Mouse (Mus musculus) heart, postnatal 25 days (tissue): ENCODE data around the gene Nek8. TPM values are rescaled to one million over a fixed set of nuclear protein-coding genes. Genes with fewer than 3 reads are reported as not detected.
"Not testable (repeated sequence)": the region's sequence is repeated elsewhere in the genome, so short reads cannot be mapped to it uniquely, and the experiment has no call there.

Experiments used
- DNase-seq: peaks from one replicate; pipeline ENCODE4 v3.0.0; 2022; ENCODE audit warnings: low spot score
- intact Hi-C: fragments of 180-260 bp; cut with DNase I; formaldehyde crosslinking; loops from one replicate; pipeline ENCODE4 v1.15.1; 2025
- total RNA-seq, 2 experiments: library from RNA; stranded (reverse); gene quantifications; 2 replicates each; pipeline ENCODE4 v1.2.3; 2021

Nek8 gene
- total RNA-seq, 2 experiments from 2014 or later = 2.5 to 2.6 TPM

DNA sequence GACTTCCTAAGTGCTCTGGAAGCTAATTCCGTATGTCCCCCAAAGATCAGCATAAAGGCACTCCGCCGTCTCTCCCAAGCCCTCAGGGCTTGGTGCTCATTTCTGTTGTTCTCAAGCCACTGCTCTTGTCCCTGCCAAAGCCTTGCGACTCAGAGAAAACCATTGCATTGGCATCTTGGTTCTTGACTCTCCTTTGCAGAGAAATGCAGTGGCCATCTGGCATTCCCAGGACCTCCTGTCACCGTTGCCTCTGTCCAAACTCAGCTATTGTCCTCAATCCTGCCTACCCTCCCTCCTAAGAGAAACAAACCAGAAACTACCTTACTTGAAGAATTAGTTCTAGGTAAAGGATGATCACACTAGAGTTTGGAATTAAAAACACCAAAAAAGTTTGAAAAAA lies 20.8 kb downstream of the Nek8 start:
- intact Hi-C loops = loop anchor here (5.0 kb wide), 1 partner anchor 73 kb away; the partner anchor contains the start of gene Eral1

DNA sequence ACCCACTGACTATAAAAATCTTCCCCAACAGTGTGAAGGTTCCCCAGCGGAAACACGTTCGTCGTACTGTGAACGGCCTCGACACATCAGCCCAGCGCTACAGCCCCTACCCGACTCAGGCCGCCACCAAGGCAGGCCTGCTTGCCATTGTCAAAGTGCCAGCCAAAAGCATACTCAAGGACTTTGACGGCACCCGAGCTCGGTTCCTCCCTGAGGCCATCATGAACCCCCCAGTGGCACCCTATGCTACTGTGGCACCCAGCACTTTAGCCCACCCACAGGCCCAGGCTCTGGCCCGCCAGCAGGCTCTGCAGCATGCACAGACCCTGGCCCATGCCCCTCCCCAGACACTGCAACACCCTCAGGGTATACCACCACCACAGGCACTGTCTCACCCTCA lies 22.7 kb downstream of the Nek8 start:
- DNase-seq = no peak
- intact Hi-C loops = no loop called here

More for the DNA sequence above, 20.8 kb downstream of the Nek8 start:
- no peak for DNase-seq

DNA sequence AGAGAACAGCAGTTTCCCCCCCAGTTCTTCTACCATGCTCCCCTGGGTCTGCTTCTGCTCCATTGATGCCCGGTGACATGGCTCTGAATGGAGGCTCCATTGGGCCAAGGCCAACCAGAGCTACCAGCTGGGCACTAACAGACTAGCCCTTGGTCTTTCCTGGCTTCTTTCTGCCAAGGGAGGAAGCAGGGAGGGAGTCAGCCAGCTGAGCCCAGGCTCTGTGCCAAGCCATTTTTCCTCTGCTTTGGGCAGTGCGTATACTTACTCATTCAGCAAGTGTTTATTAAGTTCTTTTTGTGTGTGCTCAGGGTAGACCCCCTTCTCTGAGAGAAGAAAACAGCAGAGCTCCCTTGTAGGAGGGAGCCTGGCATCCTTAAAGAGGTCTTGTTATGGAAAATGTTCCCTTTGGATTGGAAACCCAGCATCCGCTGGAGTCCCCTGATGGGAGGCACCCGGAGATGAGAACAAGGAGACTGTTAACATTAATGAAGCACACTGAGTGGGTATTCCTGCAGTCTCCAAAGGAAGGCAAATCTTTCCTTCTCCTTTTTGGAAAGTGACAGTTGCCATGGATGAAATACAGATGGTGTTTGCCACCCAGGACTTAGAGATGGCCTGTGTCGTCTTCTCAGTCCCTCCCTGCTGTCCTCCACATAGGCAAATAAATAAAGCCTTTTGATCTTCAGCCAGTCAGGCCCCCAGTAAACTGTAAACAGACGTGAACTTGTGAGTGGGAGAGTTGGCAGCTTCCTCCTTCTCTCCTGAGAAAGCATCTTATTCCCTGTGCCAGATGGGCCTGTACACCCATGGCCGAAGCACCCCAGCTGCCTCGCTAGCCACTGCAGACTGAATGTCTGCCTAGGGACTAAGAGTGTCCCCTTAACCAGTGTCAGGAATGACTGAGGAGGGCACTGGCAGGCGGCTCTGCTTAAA lies 23.9 kb downstream of the Nek8 start:
- intact Hi-C loops = no loop called here
- DNase-seq = peak; percentile 58

DNA sequence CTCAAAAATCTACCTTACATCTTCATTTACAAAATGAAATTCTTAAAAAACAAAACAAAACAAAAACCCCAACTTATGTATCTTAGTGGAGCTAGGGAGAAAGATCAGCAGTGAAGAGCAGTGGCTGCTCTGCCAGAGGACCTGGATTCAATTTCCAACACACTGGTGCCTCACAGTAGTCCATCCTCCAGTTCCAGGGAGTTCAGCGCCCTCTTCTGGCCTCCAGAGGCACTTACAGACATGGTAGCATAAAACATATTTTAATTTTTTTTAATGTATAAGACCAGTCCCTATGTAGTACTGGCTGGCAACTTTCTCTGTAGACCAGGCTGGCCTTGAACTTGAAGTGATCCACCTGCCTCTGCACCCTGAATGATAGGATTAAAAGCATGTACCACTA lies 25.3 kb downstream of the Nek8 start:
- intact Hi-C loops = no loop called here
- DNase-seq = no peak

DNA sequence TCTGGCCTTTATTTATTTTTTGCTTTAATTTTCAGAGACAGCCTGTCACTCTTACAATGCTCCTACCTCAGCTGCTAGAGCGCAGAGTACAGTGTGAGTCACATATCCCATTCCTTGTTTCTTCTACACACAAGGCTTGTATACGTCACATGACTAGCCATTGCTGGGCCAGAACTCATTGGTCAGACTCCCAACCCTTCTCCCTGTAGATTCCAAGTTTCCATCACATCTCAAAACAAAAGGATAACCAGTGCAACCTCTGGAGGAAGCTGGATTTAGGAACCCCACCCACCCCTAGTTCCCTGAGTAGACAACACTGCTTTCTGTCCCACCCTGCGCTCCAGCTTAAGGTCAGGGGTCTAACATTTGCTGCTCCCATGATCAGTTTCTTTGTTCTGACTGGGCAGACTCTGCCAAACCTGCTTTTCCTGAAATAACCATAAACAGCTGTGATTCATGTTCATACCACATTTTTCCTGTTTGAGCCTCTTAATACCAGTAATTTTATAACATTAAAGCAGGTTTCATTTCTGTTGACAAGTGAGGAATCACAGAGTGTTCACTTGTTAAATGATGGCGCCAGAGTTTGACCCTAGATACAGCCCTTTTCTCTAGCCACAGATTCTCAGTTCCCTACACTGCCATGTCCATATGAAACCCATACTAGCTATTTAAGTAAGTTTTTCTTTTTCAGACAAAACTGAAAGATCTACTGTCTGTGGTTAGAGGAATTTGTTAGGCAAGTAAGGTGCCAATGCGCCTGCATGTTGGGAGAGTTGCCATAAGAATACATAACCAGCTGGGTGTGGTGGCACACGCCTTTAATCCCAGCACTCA lies 29.6 kb downstream of the Nek8 start:
- peak; percentile 34 for DNase-seq
- intact Hi-C loops = no loop called here

DNA sequence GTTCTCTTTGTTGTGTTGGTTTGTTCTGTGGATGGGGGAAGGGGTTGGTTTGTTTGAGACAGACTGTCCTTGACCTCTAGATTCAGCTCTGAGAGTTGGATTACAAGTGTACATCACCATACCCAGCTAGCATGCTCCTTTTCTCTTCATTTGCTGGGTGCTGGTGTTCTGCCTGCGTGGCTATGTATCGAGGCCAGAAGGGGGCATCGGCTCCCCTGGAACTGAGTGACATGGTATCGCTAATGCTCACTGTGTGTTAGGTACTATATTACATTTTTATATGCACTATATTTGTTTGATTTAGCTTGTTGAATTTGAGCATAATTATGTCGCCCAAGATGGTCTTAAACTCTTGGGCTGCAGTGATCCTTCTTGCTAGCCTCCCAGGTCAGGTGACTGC lies 30.3 kb downstream of the Nek8 start:
- DNase-seq = no peak
- intact Hi-C loops = no loop called here

DNA sequence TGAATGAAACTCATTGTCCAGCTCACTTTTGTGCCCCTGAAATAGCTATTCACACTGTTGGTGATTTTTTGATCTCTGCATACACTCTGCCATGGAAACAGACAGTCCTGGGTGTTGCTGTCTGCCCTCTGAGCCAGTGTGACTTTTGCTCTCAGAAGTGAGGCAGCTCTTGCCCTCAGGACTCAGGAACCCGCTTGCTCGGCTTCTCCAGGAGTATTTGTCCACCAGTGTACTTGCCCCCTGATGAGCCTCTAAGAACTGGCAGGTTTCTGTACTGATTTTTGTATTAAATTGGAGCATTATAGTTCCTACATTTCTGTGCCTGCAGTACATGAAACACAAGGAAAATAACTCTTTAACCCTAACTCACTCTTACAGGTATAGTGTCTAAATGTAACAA lies 33.0 kb downstream of the Nek8 start:
- no peak for DNase-seq
- intact Hi-C loops = no loop called here

DNA sequence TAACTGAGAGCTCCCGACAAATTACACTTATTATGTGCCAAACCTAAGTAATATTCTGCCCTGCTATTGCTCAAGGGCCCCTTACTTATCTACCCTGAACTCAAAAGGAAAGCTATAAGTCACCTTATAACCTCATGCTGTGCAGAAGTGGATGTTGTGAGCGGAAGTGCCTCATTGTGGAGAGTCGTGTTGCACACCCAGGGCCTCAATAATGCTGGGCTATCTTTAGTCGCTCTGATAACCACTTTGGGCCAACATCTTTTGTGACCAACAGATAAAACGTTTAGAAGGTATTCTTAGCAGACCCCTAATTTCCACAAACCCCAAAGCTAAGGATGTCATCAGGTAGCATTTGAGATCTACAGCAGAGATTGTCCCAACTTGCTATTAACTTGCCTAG lies 35.8 kb downstream of the Nek8 start:
- intact Hi-C loops = no loop called here

DNA sequence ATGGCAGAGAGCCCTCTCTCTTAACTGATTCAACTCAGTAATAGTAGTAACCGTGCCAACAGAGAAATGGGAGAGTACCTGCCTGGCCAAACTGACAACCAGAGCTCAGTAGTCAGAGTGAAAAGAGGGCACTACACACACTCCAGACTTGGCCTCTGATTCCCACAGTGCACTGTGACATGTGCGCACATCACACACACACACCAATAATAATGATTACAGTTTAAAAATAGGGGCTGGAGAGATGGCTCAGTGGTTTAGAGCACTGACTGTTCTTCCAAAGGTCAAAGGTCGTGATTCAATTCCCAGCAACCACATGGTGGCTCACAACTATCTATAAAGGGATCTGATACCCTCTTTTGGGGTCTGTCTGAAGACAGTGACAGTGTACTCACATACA lies 38.5 kb downstream of the Nek8 start:
- DNase-seq = no peak

More for the DNA sequence above, 35.8 kb downstream of the Nek8 start:
- no peak for DNase-seq

DNA sequence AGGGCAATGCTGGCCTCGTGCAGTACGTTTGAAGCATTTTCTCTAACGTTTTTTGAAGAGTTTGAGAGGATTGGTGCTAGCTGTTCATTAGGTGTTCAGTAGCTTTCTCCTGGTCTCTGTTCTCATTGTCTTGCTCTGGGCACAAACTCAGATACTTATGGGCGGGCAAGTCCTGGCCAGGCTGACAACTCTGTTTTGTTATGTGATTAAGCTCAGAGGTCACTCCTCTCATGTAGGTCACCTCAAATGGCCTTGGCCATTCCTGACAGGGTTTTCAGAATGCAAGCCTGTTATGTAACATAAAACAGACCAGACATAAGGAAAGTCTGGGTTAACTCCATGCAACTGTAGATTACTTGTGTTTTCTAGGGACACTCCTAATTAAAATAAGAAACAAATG lies 38.9 kb downstream of the Nek8 start:
- intact Hi-C loops = no loop called here
- no peak for DNase-seq

More for the DNA sequence above, 38.5 kb downstream of the Nek8 start:
- intact Hi-C loops = no loop called here

DNA sequence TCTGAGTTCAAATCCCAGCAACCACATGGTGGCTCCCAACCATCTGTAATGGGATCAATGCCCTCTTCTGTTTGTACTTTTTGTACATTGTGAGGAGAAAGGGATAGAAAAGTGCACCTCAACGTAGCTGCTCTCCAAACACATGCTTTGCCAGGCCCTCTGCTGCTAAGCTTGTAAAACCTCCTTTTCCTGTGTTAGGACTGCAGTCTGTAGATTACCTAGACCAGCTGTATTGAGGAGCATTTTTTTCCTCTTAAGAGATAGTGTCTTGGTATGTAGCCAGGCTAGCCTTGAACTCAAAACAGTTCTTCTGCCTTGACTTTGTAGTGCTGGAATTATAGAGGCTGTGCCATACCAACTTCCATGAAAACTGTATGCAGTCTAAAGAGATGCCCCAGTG lies 40.3 kb downstream of the Nek8 start:
- intact Hi-C loops = no loop called here
- DNase-seq = no peak

DNA sequence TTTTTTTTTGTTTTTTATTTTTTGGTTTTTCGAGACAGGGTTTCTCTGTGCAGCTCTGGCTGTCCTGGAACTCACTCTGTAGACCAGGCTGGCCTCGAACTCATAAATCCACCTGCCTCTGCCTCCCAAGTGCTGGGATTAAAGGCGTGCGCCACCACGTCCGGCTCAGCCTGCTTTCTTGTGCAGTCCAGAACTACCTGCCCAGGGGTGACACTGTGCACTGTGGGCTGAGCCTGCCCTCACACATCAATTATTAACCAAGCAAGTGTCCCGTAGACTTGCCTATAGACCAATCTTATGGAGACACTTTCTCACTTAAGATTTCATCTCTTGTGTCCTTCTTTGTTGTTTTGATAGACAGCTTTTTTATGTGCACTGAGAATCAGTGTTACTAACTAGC lies 41.2 kb downstream of the Nek8 start:
- DNase-seq, intact Hi-C loops: not testable (repeated sequence)

DNA sequence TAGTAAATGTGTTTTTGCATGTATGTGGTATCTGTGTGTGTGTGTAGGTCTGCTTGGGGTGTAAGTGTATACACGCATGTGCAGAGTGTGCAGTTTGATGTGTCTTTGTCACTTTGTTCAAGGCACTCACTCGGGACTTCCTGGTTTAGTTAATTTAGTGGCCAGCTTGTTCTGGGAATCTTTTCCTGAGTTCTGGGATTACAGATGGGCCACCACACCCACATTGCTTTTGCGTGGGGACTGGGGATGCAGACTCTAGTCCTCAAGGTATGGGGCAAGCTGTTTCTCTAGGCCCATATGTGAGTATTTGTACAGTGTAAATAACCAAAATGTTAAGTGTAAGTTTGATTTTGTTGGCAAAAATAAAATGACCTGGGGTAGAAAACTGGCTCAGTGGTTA lies 42.1 kb downstream of the Nek8 start:
- no peak for DNase-seq
- intact Hi-C loops = loop anchor here (5.0 kb wide), 1 partner anchor 37 kb away; no protein-coding TSS in a partner anchor

DNA sequence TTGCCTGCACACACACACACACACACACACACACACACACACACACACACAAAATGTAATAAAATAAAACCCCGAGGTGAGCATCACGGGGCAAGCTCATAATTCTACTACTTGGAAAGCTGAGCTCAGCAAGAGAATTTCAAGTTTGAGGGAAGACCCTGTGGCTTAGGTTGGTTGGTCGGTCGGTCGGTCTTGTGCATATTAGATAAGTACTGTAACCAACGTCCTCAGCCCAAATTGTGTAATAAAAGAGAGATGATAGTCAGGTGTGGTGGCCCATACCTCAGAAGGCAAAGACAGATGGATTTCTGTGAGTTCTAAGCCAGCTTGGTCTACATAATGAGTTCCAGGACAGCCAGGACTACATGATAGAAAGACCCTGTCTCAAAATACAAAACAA lies 42.6 kb downstream of the Nek8 start:
- DNase-seq = no peak
- intact Hi-C loops = loop anchor here (5.0 kb wide), 1 partner anchor 37 kb away; no protein-coding TSS in a partner anchor

DNA sequence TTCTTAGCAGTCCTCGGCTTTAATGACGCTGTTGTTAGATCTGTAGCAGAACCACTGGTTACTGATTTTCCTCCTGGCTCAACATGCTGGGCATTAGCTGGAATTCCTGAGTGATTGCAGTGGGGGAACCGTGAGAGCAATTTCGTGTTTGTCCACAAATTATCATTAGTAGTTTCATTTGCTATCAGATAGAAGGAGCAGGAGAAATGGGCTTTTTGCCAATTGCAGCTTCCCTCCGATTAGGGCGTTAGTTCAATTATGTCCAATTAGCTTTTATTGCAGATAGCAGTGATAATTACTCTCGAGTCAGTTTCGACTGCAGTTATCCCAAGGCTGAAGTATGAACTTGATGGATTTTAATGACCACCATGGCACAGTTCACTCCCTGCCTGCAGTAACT lies 47.0 kb downstream of the Nek8 start:
- DNase-seq = no peak
- intact Hi-C loops = no loop called here

DNA sequence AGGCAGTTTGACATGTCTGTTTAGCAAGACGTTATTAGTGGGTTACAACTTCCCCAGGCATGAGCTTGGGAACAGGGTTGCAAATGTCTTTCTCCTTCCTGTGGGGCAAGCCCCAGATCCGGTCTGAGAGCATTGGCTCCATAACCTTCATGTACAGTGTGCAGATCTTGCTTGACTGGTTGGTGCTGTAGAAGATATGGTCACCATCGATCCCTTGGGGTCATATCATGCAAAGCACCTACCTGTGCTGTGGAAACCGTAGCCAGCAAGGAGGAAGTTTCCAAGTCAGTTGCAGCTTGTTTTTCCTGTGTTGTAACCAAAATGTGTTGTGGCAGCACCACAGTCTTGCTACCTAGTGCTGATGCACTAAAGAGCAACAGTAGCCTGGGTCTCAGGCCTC lies 49.7 kb downstream of the Nek8 start:
- no peak for DNase-seq
- intact Hi-C loops = no loop called here

DNA sequence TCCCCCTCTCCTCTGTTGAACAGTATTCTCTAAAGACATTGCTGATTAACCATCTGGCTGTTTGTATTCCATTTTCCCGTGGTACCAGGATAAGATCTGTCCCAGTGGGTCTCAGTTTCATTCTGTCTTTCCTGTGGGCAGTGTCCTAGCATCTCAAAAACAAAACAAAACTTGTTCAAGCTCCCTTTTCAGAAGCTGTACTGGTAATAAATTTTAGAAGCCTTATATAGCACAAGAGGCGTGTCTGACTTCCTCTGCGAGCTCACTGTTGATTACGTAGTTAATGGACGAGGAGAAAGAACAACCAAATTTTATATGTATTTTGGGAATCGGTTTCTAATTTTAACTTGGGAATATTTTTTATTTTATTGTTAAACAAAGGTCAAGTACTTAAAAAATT lies 50.8 kb downstream of the Nek8 start:
- DNase-seq = no peak
- intact Hi-C loops = no loop called here

DNA sequence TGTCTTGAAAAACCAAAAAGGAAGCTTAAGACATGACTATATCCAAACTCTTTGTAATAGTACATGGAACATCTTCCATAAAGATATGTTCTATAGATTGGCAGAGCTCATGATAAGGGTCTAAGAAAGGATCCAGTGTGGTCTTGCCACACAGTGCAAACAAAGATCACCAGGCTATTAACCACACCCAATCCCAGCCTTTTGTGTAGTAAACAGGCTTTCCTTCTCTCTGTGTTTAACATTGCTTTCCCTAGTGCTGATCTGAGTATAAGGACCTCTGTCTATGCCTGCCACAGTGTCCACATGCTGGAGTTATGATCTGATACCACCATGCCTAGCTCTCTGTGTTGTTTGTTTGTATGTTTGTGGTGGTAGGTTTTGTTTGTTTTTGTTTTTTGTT lies 52.7 kb downstream of the Nek8 start:
- intact Hi-C loops = no loop called here
- no peak for DNase-seq

DNA sequence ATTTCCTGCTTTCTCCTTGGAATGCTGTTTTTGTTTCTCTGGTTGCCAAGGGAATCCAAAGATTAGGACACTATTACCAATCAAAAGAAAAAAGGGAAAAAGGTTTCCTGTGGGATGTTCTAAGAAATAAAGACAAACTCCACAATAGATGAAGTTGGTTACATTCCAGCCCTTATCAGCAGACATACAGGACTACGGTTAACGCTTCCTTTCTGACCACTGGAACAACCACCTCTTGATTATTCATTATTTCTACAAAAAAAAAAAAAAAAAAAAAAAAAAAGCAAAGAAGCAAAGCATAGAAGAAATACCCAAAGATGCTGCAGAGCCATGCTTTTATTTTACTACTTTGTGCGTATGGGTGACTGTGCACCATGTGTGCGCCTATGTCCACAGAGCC lies 53.7 kb downstream of the Nek8 start:
- no peak for DNase-seq

DNA sequence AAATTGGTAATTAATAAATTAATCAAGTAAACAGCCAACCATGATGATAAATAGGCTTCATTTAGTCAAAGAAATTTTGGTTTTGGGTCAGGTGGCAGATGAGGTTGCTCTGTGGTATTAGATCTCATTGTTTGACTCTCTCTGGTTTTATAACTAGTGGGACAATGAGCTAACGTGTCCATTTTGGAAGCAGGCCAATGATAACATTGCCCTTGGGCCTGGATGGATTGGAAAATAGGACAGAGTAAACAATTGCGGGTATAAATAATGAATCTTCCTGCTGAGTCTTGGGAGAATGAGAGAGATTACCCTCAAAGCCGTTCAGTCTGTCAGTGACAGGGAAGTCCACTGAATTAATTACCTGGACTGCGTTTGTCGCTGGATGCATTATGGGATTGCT lies 55.3 kb downstream of the Nek8 start:
- peak; percentile 14 for DNase-seq
- intact Hi-C loops = no loop called here

More for the DNA sequence above, 53.7 kb downstream of the Nek8 start:
- intact Hi-C loops = no loop called here

DNA sequence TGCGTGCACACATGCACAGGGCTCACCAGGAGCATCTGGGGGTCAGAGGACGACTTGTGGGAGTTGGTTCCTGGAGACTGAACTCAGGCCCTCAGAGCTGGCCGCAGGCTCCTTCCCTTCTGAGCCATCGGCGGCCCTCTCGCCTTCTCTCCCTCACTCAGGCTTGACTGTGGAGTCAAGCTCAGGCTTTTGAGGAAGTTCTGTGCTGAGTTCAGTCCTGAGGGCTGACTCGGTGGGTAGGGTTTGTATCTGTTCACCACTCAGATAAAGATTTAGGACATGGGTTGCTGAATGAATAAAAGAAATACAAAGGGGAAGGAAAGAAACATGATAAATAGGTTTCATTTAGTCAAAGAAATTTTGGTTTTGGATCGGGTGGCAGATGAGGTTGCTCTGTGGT lies 56.6 kb downstream of the Nek8 start:
- DNase-seq = no peak
- intact Hi-C loops = no loop called here
